Mouse (Mus musculus): Measurements from ENCODE around the gene Wwp2.

DNA sequence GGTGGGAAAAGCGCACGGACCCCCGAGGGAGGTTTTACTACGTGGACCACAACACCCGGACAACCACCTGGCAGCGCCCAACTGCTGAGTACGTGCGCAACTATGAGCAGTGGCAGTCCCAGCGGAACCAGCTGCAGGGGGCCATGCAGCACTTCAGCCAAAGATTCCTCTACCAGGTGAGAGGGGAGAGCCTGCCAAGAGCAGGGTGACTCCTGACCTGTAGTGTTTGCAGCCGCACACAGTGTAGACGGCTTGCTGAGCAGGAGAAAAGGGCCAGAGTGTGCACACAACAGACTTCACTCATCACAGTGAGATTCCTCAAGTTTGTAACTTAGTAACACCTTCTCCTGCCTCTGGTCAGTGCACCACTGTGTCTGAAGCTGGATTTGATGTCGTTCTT lies 104.5 kb downstream of the Wwp2 start:
- TF ChIP-seq CTCF (IDR thresholded peaks at IDR 0.05; ENCODE audit: borderline replicate concordance, insufficient read depth, low read length) (no peak), POLR2A (IDR thresholded peaks at IDR 0.05; ENCODE audit: low read depth, low read length) (no peak)
